Mouse (Mus musculus): ENCODE data around the gene Smim26. TPM values are rescaled to one million over a fixed set of nuclear protein-coding genes. Genes with fewer than 3 reads are reported as not detected.

The Smim26 gene
- polyA plus RNA-seq, 1 experiment: 48.3 TPM

DNA sequence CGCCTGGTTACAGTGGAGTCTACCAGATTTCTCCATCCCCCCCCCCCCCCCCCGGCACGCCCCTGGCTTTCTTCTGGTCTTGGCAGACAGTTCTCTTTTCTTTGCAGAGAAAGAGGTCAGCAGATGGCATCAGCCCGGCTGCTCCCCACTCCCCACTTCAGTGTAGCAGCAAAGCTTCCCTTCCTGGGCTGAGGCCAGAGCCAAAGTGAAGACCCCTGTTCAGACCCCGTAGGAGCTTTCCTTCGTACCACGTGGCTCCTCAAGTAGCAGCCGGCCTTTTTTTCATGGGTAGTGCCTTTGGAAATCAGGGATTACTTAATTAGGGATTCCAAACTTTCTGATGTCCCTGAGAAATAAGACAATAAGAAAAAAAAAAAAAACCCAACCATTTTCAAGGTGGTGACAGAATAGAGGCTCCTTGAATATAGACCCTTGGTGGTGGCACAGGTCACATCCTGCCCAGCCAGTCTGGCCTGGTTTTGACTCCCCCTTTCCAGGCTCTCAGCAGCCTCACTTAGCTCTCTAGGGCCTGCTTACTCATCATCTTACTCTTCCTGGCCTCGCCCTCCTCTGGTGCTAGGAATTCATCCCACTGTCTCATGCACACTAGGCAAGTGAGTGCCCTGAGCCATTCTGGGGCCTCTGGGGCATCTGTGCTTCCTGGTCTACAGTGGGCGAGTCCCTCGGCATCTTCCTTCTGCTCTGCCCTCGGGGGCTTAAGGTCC lies 44.0 kb downstream of the Smim26 start:
- Histone ChIP-seq H3K36me3 (ENCODE audit: control insufficient read depth, insufficient read depth) (no peaks in the 10 kb centered on the region), H3K79me3 (ENCODE audit: low read depth) (no peaks in the 10 kb centered on the region), H3ac (ENCODE audit: control insufficient read depth, insufficient read length, low read depth) (no peak overlapping the region), H3K4me3 (ENCODE audit: insufficient read depth, poor library complexity, severe bottlenecking) (no peak overlapping the region), H3K79me2 (ENCODE audit: control insufficient read depth, insufficient read depth) (no peaks in the 10 kb centered on the region), H3K27me3 (ENCODE audit: control insufficient read depth, insufficient read depth, insufficient read length) (no peaks in the 10 kb centered on the region)
- TF ChIP-seq CTCF (IDR thresholded peaks at IDR 0.05; ENCODE audit: control insufficient read depth, insufficient read depth, insufficient read length) (no peak), FOSL1 (IDR thresholded peaks at IDR 0.05; ENCODE audit: insufficient read depth, low read length, poor library complexity, severe bottlenecking) (no peak), USF1 (IDR thresholded peaks at IDR 0.05; ENCODE audit: low read depth) (no peak), MAX (IDR thresholded peaks at IDR 0.05) (no peak), MYOG (IDR thresholded peaks at IDR 0.05; ENCODE audit: control insufficient read depth, extremely low read depth, insufficient read length) (no peak)

DNA sequence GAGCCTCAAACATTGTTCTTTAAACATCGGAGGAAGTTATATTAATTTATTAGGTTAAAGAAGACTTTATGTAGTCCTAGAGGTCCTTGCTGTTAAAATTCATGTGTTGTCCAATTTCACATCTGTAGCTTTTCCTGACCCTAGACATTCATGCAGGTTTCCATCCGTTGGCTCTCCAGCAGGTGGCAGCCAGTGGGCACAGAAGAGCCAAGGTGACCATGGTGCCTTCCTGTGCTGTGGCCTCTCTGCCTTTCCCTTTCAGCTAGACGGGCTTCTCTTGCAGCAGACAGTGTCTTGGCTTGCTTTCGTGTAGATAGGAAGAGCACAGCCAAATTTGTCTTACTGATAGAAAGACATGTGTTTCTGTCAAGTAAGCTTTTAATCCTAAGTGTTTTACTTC lies 44.9 kb downstream of the Smim26 start:
- H3K27me3 ChIP-seq (ENCODE audit: control insufficient read depth, insufficient read depth, insufficient read length): no peaks in the 10 kb centered on the region
- H3K79me3 ChIP-seq (ENCODE audit: low read depth): no peaks in the 10 kb centered on the region
- H3K79me2 ChIP-seq (ENCODE audit: control insufficient read depth, insufficient read depth): no peaks in the 10 kb centered on the region
- TF ChIP-seq FOSL1 (IDR thresholded peaks at IDR 0.05; ENCODE audit: insufficient read depth, low read length, poor library complexity, severe bottlenecking) (no peak), CEBPB (IDR thresholded peaks at IDR 0.05; ENCODE audit: low read depth) (no peak), USF1 (IDR thresholded peaks at IDR 0.05; ENCODE audit: low read depth) (no peak), MYOG (IDR thresholded peaks at IDR 0.05; ENCODE audit: control insufficient read depth, extremely low read depth, insufficient read length) (no peak), MYOD1 (IDR thresholded peaks at IDR 0.05; ENCODE audit: control insufficient read depth, insufficient read length, low read depth) (no peak), CTCF (IDR thresholded peaks at IDR 0.05; ENCODE audit: control insufficient read depth, insufficient read depth, insufficient read length) (no peak), MAX (IDR thresholded peaks at IDR 0.05) (no peak)
- no peak overlapping the region for H3ac ChIP-seq (ENCODE audit: control insufficient read depth, insufficient read length, low read depth)
- H3K4me3 ChIP-seq (ENCODE audit: insufficient read depth, poor library complexity, severe bottlenecking): no peak overlapping the region
- H3K36me3 ChIP-seq (ENCODE audit: control insufficient read depth, insufficient read depth): no peaks in the 10 kb centered on the region

DNA sequence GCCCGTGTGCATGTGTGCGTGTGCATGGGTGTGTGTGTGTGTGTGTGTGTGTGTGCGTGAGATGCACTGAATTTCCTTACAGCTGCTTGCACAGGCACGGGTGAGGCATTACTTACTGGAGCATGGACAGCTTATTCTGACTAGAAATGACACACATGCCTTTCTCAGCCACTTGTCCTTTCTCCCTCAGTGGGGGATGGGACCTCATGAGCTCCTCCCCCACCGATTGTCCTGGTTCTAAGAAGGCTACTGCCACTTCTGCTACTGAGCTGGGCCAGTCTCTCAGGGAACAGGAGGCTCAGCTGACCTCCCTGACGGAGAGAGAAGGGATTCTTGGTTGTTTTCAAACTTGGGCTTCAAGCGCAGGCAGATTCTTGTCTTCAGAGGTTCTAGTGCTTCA lies 46.2 kb downstream of the Smim26 start:
- H3K4me3 ChIP-seq (ENCODE audit: insufficient read depth, poor library complexity, severe bottlenecking): no peak overlapping the region
- no peaks in the 10 kb centered on the region for H3K79me2 ChIP-seq (ENCODE audit: control insufficient read depth, insufficient read depth)
- no peak for TF ChIP-seq MAX (IDR thresholded peaks at IDR 0.05)
- TF ChIP-seq MYOG (IDR thresholded peaks at IDR 0.05; ENCODE audit: control insufficient read depth, extremely low read depth, insufficient read length): no peak
- no peak overlapping the region for H3ac ChIP-seq (ENCODE audit: control insufficient read depth, insufficient read length, low read depth)
- no peaks in the 10 kb centered on the region for H3K27me3 ChIP-seq (ENCODE audit: control insufficient read depth, insufficient read depth, insufficient read length)
- no peaks in the 10 kb centered on the region for H3K36me3 ChIP-seq (ENCODE audit: control insufficient read depth, insufficient read depth)
- no peaks in the 10 kb centered on the region for H3K79me3 ChIP-seq (ENCODE audit: low read depth)

DNA sequence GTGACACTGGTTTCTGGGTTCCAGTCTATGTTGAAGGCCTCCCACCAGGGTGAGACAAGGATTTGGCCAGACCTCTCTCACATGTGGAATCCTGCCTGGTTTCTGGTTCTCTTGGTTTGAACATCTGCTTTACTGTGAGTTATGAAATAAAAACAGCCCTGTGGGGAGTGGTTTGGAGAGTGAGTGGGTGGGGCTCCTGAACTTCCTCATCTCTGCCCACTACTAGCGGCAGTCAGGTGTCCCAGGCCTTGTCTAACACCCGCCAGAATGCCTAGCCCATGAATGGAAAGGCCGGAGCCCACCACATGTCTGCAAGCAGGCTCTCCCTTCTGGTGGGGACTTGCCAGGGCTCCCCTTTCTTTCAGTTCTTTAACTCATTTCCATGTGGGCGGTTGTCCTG lies 48.1 kb downstream of the Smim26 start:
- TF ChIP-seq MYOD1 (IDR thresholded peaks at IDR 0.05; ENCODE audit: control insufficient read depth, insufficient read length, low read depth) (no peak), FOSL1 (IDR thresholded peaks at IDR 0.05; ENCODE audit: insufficient read depth, low read length, poor library complexity, severe bottlenecking) (no peak), MAX (IDR thresholded peaks at IDR 0.05) (no peak), CTCF (IDR thresholded peaks at IDR 0.05; ENCODE audit: control insufficient read depth, insufficient read depth, insufficient read length) (no peak), CEBPB (IDR thresholded peaks at IDR 0.05; ENCODE audit: low read depth) (no peak), USF1 (IDR thresholded peaks at IDR 0.05; ENCODE audit: low read depth) (no peak), MYOG (IDR thresholded peaks at IDR 0.05; ENCODE audit: control insufficient read depth, extremely low read depth, insufficient read length) (no peak)
- no peak overlapping the region for H3K4me3 ChIP-seq (ENCODE audit: insufficient read depth, poor library complexity, severe bottlenecking)
- no peaks in the 10 kb centered on the region for H3K79me3 ChIP-seq (ENCODE audit: low read depth)
- H3K27me3 ChIP-seq (ENCODE audit: control insufficient read depth, insufficient read depth, insufficient read length): no peaks in the 10 kb centered on the region
- no peaks in the 10 kb centered on the region for H3K36me3 ChIP-seq (ENCODE audit: control insufficient read depth, insufficient read depth)
- H3ac ChIP-seq (ENCODE audit: control insufficient read depth, insufficient read length, low read depth): no peak overlapping the region
- no peaks in the 10 kb centered on the region for H3K79me2 ChIP-seq (ENCODE audit: control insufficient read depth, insufficient read depth)

Small RNAs within 50 kb of the gene (microRNA-seq; reads per million reads assigned to microRNA genes)
- not detected for gene Gm24823 (ENCODE audit: borderline microRNAs expressed)

Other genes starting within 250 kb of the Smim26 start
- 32.6 TPM for gene Kat14, start 225.1 kb upstream of the Smim26 start, polyA plus RNA-seq (2012; fragmentation: generic; extraction: Trizol)
- gene Pet117, start 225.1 kb upstream of the Smim26 start, polyA plus RNA-seq (2012; fragmentation: generic; extraction: Trizol): 1.2 TPM
- gene Dzank1, start 66.6 kb upstream of the Smim26 start, polyA plus RNA-seq (2012; fragmentation: generic; extraction: Trizol): 0.16 TPM
- 5.6 TPM for gene Polr3f, start 66.3 kb upstream of the Smim26 start, polyA plus RNA-seq (2012; fragmentation: generic; extraction: Trizol)
- 6.0 TPM for gene Rbbp9, start 43.2 kb upstream of the Smim26 start, polyA plus RNA-seq (2012; fragmentation: generic; extraction: Trizol)
- gene Sec23b, start 37.8 kb upstream of the Smim26 start, polyA plus RNA-seq (2012; fragmentation: generic; extraction: Trizol): 60.4 TPM
- gene Dtd1, start 5.8 kb downstream of the Smim26 start, polyA plus RNA-seq (2012; fragmentation: generic; extraction: Trizol): 7.1 TPM
- gene Scp2d1, start 229.6 kb downstream of the Smim26 start, polyA plus RNA-seq (2012; fragmentation: generic; extraction: Trizol): not detected

Measured in C2C12 (cell line).